Mouse (Mus musculus): Measurements from ENCODE around the gene Grhpr. TPM values are rescaled to one million over a fixed set of nuclear protein-coding genes. Genes with fewer than 3 reads are reported as not detected.

The Grhpr gene
- total and polyA plus RNA-seq, 3 experiments, result 27.3 to 76.4 TPM; not detected in 1

- H3K36me3 ChIP-seq (ENCODE audit: control insufficient read depth in 1 of 2, insufficient read depth in 2 of 2, low read length in 2 of 2), result peaks cover 0 to 2% of the 10 kb centered on the region in 2 experiments; a peak in 3 of 4 replicates
- DNase-seq (ENCODE audit: low read depth, low spot score), result no peak
- H3K27ac ChIP-seq (ENCODE audit: control insufficient read depth, low read depth, low read length), result no peak overlapping the region
- no peaks in the 10 kb centered on the region for H3K27me3 ChIP-seq (ENCODE audit: control insufficient read depth in 1 of 2, insufficient read depth in 2 of 2, low read length in 2 of 2)
- H3K9me3 ChIP-seq (replicated peaks; ENCODE audit: insufficient read depth, low read length), result no peaks in the 10 kb centered on the region
- TF ChIP-seq RCOR1 (IDR thresholded peaks at IDR 0.05; ENCODE audit: low read depth, low read length), result no peak
- TF ChIP-seq POLR2AphosphoS2 (IDR thresholded peaks at IDR 0.05; ENCODE audit: low read length), result 0 out of 2 replicates have a peak, but pooled peaks have one; percentile 23
- TF ChIP-seq USF1 (IDR thresholded peaks at IDR 0.05; ENCODE audit: low read depth, low read length), result no peak
- no peak for TF ChIP-seq E2F4 (IDR thresholded peaks at IDR 0.05; ENCODE audit: borderline replicate concordance, low read depth, low read length)
- H3K4me3 ChIP-seq (ENCODE audit: control insufficient read depth in 1 of 2, insufficient read depth in 1 of 2, low read depth in 2 of 2, low read length in 2 of 2), result no peak overlapping the region
- no peaks in the 10 kb centered on the region for H3K79me2 ChIP-seq (ENCODE audit: control insufficient read depth, insufficient read depth, low read length, poor library complexity)
- H3K9ac ChIP-seq (ENCODE audit: control insufficient read depth, low read depth, low read length, poor library complexity, severe bottlenecking), result no peak overlapping the region
- H3K4me1 ChIP-seq (ENCODE audit: control insufficient read depth in 1 of 2, insufficient read depth in 2 of 2, low read length in 2 of 2), result peaks cover 0 to 9% of the 10 kb centered on the region in 2 experiments; a peak in 2 of 4 replicates
Measured at GRCm38 (mm10) chr4:45034693-45035628, 53.8 kb downstream of the Grhpr start.

- Histone ChIP-seq H3K9me3 (replicated peaks; ENCODE audit: insufficient read depth, low read length) (no peaks in the 10 kb centered on the region), H3K4me1 (ENCODE audit: control insufficient read depth in 1 of 2, insufficient read depth in 2 of 2, low read length in 2 of 2) (peaks cover 0 to 9% of the 10 kb centered on the region in 2 experiments; a peak in 2 of 4 replicates), H3K27me3 (ENCODE audit: control insufficient read depth in 1 of 2, insufficient read depth in 2 of 2, low read length in 2 of 2) (no peaks in the 10 kb centered on the region), H3K36me3 (ENCODE audit: control insufficient read depth in 1 of 2, insufficient read depth in 2 of 2, low read length in 2 of 2) (peaks cover 0 to 2% of the 10 kb centered on the region in 2 experiments; a peak in 2 of 4 replicates), H3K9ac (ENCODE audit: control insufficient read depth, low read depth, low read length, poor library complexity, severe bottlenecking) (no peak overlapping the region), H3K4me3 (ENCODE audit: control insufficient read depth in 1 of 2, insufficient read depth in 1 of 2, low read depth in 2 of 2, low read length in 2 of 2) (no peak overlapping the region), H3K27ac (ENCODE audit: control insufficient read depth, low read depth, low read length) (no peak overlapping the region), H3K79me2 (ENCODE audit: control insufficient read depth, insufficient read depth, low read length, poor library complexity) (no peaks in the 10 kb centered on the region)
- no peak for TF ChIP-seq MAZ (IDR thresholded peaks at IDR 0.05; ENCODE audit: low read depth, low read length)
- TF ChIP-seq MXI1 (IDR thresholded peaks at IDR 0.05; ENCODE audit: low read depth, low read length), result no peak
- no peak for TF ChIP-seq SMC3 (IDR thresholded peaks at IDR 0.05; ENCODE audit: low read depth, low read length)
- peak; percentile 30; the same call in 1 of the 2 replicates for TF ChIP-seq GATA1 (IDR thresholded peaks at IDR 0.05; ENCODE audit: low read depth, low read length)
- peak; percentile 57 for TF ChIP-seq EP300 (IDR thresholded peaks at IDR 0.05; ENCODE audit: low read depth in 1 of 2, low read length in 2 of 2)
- peak; percentile 92 for TF ChIP-seq RCOR1 (IDR thresholded peaks at IDR 0.05; ENCODE audit: low read depth, low read length)
- TF ChIP-seq BHLHE40 (IDR thresholded peaks at IDR 0.05; ENCODE audit: borderline replicate concordance, low read depth, low read length), result no peak
- TF ChIP-seq MYB (IDR thresholded peaks at IDR 0.05; ENCODE audit: low read depth, low read length), result peak; percentile 66
- DNase-seq (ENCODE audit: low read depth, low spot score), result peak; percentile 44
Measured at GRCm38 (mm10) chr4:45036048-45036447, 54.9 kb downstream of the Grhpr start.

GRCm38 (mm10) chr4:45036571-45036970, 55.4 kb downstream of the Grhpr start:
- Histone ChIP-seq H3K27me3 (ENCODE audit: control insufficient read depth in 1 of 2, insufficient read depth in 2 of 2, low read length in 2 of 2) (no peaks in the 10 kb centered on the region), H3K27ac (ENCODE audit: control insufficient read depth, low read depth, low read length) (no peak overlapping the region), H3K9me3 (replicated peaks; ENCODE audit: insufficient read depth, low read length) (no peaks in the 10 kb centered on the region), H3K9ac (ENCODE audit: control insufficient read depth, low read depth, low read length, poor library complexity, severe bottlenecking) (no peak overlapping the region), H3K4me1 (ENCODE audit: control insufficient read depth in 1 of 2, insufficient read depth in 2 of 2, low read length in 2 of 2) (peaks cover 0 to 9% of the 10 kb centered on the region in 2 experiments; a peak in 2 of 4 replicates), H3K4me3 (ENCODE audit: control insufficient read depth in 1 of 2, insufficient read depth in 1 of 2, low read depth in 2 of 2, low read length in 2 of 2) (no peak overlapping the region), H3K36me3 (ENCODE audit: control insufficient read depth in 1 of 2, insufficient read depth in 2 of 2, low read length in 2 of 2) (peaks cover 0 to 2% of the 10 kb centered on the region in 2 experiments; a peak in 2 of 4 replicates), H3K79me2 (ENCODE audit: control insufficient read depth, insufficient read depth, low read length, poor library complexity) (no peaks in the 10 kb centered on the region)
- DNase-seq (ENCODE audit: low read depth, low spot score), result no peak
- TF ChIP-seq NELFE (IDR thresholded peaks at IDR 0.05; ENCODE audit: low read depth, low read length) (no peak), GATA1 (IDR thresholded peaks at IDR 0.05; ENCODE audit: low read depth, low read length) (no peak), MAFK (IDR thresholded peaks at IDR 0.05; ENCODE audit: borderline replicate concordance, low read depth, low read length) (no peak), MAX (IDR thresholded peaks at IDR 0.05; ENCODE audit: low read length) (no peak), MYB (IDR thresholded peaks at IDR 0.05; ENCODE audit: low read depth, low read length) (no peak), SIN3A (IDR thresholded peaks at IDR 0.05; ENCODE audit: low read length) (no peak), USF2 (IDR thresholded peaks at IDR 0.05; ENCODE audit: borderline replicate concordance in 1 of 2, insufficient read depth in 1 of 2, low read depth in 1 of 2, low read length in 2 of 2) (no peak), ZKSCAN1 (IDR thresholded peaks at IDR 0.05; ENCODE audit: low read depth, low read length) (no peak), POLR2AphosphoS5 (IDR thresholded peaks at IDR 0.05; ENCODE audit: borderline replicate concordance, low read depth, low read length) (no peak)

All from MEL (cell line).